Mouse (Mus musculus) ovary, postnatal 14 days (tissue): Measurements from ENCODE around the gene Gm28961.
"Not testable (repeated sequence)": the region's sequence is repeated elsewhere in the genome, so short reads cannot be mapped to it uniquely, and the experiment has no call there.

Source experiments
- DNase-seq: peaks from one replicate; pipeline ENCODE4 v3.0.0; 2022; ENCODE audit warnings: low spot score

The Gm28961 gene

DNA sequence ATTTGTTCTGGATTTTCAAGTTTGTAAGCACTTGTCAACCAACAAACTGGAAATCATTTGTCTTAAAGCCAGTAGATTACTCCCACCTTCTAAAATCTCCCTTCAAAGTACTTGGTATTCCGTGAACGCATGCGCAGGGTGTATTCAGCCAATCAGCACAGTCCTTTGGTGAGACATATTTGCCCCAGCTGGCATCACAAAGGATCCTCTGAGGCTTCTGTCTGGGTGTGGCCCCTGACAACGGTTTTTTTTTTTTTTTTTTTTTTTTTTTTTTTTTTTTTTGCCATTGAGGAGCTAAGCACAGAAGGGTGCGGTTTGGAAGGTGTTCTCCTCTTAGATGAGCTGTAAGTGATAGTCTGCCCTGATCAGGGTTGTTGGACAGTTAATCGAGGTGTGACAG, at the start of gene Gm28961:
Gene Gm28961, plus strand, starts transcription at position 301 of the 400 bp plus-strand sequence.
- DNase-seq = not testable (repeated sequence)
